Mouse (Mus musculus) ES-Bruce4 (cell line): ENCODE data around the gene Siah1a.

Experiments used
- EP300 ChIP-seq: IDR thresholded peaks from 2 replicates; pipeline ENCODE4 v1.6.1; 2011; ENCODE audit warnings: low read depth, low read length; ENCODE audit not compliant: insufficient read depth
- POLR2A ChIP-seq: IDR thresholded peaks from one replicate; pipeline ENCODE4 v1.8.1; 2011; ENCODE audit warnings: low read length; ENCODE audit not compliant: insufficient read depth

DNA sequence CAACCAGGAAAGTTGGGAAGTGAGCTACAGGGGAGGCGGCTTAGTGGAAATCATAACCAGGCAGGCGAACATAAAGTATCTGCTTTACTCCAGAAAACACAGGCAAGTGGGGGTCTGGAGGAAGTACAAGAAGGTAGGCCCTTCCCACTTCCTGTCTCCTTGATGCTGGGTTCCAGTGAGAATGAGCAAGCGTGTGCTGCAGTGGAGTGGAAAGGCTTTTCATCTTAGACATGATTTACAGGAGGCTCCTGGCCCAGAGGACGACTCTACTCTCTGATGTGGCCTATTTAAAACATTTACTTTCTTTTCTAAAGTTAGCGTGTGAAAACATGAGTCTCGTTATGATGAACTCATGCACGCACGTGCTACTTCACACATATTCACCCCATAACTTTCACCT lies 33.5 kb upstream of the Siah1a start:
- TF ChIP-seq POLR2A (no peak), EP300 (no peak)
